Mouse (Mus musculus) testis, adult 2 months (tissue): ENCODE results near the gene Cdhr4. TPM values are rescaled to one million over a fixed set of nuclear protein-coding genes. Genes with fewer than 3 reads are reported as not detected.
A peak's percentile ranks its signal among the peaks of the same experiment; 100 is the strongest.

Experiments
- H3K27ac ChIP-seq: fragments of 200-500 bp; 2 replicates; pipeline ENCODE4 v1.5.1; 2012; ENCODE audit warnings: low read depth, low read length; ENCODE audit not compliant: control insufficient read depth, insufficient read depth
- H3K27me3 ChIP-seq: fragments of 200-500 bp; 2 replicates; pipeline ENCODE4 v1.6.1; 2012; ENCODE audit warnings: mild to moderate bottlenecking, low read length, moderate library complexity; ENCODE audit not compliant: control insufficient read depth, insufficient read depth
- H3K36me3 ChIP-seq: fragments of 200-500 bp; 2 replicates; pipeline ENCODE4 v1.6.1; 2012; ENCODE audit warnings: mild to moderate bottlenecking, low read length; ENCODE audit not compliant: control insufficient read depth, insufficient read depth
- H3K4me1 ChIP-seq: fragments of 200-500 bp; 2 replicates; pipeline ENCODE4 v1.6.1; 2012; ENCODE audit warnings: low read length; ENCODE audit not compliant: control insufficient read depth, insufficient read depth
- H3K4me3 ChIP-seq: fragments of 200-500 bp; 2 replicates; pipeline ENCODE4 v1.5.1; 2012; ENCODE audit warnings: low read depth, mild to moderate bottlenecking, low read length, moderate library complexity, mixed read lengths; ENCODE audit not compliant: control insufficient read depth
- CTCF ChIP-seq: fragments of 200-500 bp; IDR thresholded peaks from 2 replicates; pipeline ENCODE4 v1.5.1; 2012; ENCODE audit warnings: low read depth, mild to moderate bottlenecking, inconsistent platforms, low read length, moderate library complexity; ENCODE audit not compliant: control insufficient read depth, insufficient read depth, insufficient replicate concordance
- POLR2A ChIP-seq: fragments of 200-500 bp; IDR thresholded peaks from 2 replicates; pipeline ENCODE4 v1.6.1; 2012; ENCODE audit warnings: low read depth, mild to moderate bottlenecking, inconsistent platforms, low read length, moderate library complexity; ENCODE audit not compliant: control insufficient read depth
- polyA plus RNA-seq: library from polyadenylated mRNA; depleted of rRNA; stranded (reverse); fragments of >200 nt; gene quantifications from 2 replicates; pipeline ENCODE4 v1.2.3, GENCODE M21; 2012

Gene Cdhr4
- polyA plus RNA-seq, 1 experiment, result 387 TPM

DNA sequence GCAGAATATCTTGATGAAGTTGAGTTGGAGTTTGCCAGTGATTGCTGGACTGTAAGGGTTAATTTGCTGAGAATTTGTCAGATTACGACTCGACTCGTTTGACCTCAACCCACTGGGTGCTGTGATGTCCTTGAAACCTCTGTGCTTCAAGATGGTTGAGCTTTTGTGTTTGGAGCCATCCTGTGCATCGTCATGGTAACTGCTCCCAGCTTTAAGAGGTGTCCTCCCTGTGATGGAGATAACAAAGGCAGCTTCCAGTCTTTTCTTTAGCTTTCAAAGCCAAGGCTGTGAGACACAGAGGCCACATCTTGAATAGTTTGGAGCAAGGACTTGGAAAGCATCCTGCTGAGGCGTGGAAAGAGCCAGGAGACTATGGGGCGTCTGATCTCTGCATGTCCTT lies 35.2 kb upstream of the Cdhr4 start:
- Histone ChIP-seq H3K4me3 (no peak overlapping the region), H3K36me3 (peaks cover 1% of the 10 kb centered on the region), H3K27ac (no peak overlapping the region), H3K27me3 (no peaks in the 10 kb centered on the region), H3K4me1 (no peaks in the 10 kb centered on the region)
- TF ChIP-seq POLR2A (no peak), CTCF (no peak)

DNA sequence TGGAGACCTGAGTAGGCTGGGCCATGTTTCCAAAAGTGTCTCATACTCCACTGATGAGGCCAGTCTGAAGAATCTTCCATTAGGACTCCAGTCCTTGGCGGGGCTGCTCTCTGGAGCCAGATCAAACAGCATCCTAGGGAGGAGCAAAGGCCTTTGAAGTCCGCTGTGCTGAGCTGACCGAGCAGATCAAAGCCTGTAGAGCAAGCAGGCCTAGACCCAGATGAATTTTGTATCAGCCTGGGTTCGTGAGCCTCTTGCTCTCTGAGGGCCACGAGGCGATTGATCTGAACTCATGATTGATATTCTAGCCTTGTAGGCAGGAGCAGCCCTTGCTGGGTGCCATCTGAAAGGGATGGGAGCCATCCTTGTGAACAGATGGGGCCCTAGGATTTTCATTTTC lies 32.4 kb upstream of the Cdhr4 start:
- TF ChIP-seq CTCF (no peak), POLR2A (no peak)
- Histone ChIP-seq H3K36me3 (peaks cover 1% of the 10 kb centered on the region), H3K4me1 (no peaks in the 10 kb centered on the region), H3K4me3 (no peak overlapping the region), H3K27ac (no peak overlapping the region), H3K27me3 (no peaks in the 10 kb centered on the region)

DNA sequence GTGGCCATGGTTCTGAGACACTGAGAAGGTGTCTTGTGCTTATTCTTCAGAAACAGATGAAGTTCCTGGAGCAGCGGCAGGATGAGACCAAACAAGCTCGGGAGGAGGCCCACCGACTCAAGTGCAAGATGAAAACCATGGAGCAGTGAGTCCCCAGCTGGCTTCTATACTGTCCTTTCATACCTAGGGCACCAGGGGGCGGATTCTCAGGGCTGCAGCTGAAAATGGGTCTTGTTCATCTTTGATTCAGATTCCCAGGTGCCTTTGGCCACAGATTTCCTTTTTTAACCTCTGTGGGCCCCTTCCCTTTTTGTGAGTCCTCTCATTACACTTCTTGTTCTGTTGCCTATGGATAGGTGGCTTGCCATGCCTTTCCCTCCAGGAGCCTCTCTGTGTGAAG lies 31.4 kb upstream of the Cdhr4 start:
- H3K27ac ChIP-seq, result no peak overlapping the region
- H3K4me1 ChIP-seq, result no peaks in the 10 kb centered on the region
- no peak for TF ChIP-seq CTCF
- H3K36me3 ChIP-seq, result peaks cover 1% of the 10 kb centered on the region
- no peaks in the 10 kb centered on the region for H3K27me3 ChIP-seq
- H3K4me3 ChIP-seq, result no peak overlapping the region

DNA sequence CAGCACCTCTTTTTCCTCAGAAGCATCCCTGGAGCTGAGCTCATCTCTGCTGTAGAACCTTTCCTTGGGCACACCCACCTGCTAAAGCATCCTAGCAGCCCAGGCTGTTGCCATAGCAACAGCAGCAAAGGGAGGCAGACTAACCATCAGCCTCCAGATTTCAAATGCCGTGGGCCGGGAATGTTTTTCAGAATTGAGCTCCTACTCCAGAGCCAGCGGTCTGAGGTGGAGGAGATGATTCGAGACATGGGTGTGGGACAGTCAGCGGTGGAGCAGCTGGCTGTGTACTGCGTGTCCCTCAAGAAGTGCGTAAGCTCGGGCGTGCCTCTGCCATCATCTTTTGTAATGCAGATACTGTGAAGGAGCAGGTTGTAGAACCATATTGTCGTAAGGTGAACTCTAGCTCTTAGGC lies 30.9 kb upstream of the Cdhr4 start:
- Histone ChIP-seq H3K4me3 (no peak overlapping the region), H3K4me1 (no peaks in the 10 kb centered on the region), H3K36me3 (peaks cover 1% of the 10 kb centered on the region), H3K27ac (no peak overlapping the region), H3K27me3 (no peaks in the 10 kb centered on the region)
- TF ChIP-seq POLR2A (no peak), CTCF (no peak)

DNA sequence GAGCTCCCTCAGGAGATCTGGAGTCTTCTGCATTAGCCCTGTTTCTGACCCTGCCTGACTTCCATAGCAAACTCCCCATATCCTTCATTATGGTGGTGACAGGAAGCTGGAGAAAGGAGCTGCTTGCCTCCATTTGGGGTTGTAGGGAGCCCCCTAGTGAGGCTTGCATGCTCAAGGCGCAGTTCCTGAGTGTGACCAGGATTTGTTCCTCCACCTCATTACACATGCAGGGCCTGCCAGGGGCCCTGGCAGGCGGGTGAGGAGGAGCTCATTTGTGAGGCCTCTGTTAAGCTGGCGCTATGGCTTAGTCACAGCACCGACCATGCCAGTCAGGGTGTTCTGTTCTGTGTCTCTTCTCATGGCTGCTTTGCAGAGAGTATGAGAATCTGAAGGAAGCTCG lies 30.4 kb upstream of the Cdhr4 start:
- TF ChIP-seq CTCF (no peak), POLR2A (no peak)
- no peak overlapping the region for H3K4me3 ChIP-seq
- H3K36me3 ChIP-seq, result peaks cover 1% of the 10 kb centered on the region
- no peaks in the 10 kb centered on the region for H3K27me3 ChIP-seq
- no peak overlapping the region for H3K27ac ChIP-seq
- H3K4me1 ChIP-seq, result no peaks in the 10 kb centered on the region

DNA sequence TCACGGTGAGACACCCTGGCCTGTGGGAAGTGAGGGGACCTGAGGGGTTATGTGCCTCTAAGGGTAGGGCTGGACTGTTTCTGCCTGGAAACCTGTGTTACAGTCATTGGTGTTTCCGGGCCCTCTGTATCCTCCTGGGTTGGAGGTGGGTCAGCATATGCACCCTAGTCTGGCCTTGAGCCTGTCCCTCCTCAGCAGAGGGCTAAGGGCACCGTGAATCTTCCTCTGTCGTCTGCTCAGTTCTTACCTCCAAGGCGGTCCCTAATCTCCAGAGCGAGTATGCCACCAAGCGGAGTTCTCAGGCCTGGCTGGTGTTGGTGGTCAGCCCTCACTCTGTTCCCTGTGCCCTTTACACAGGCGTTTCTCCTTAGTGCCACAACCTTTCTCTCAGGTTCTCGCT lies 29.4 kb upstream of the Cdhr4 start:
- Histone ChIP-seq H3K4me1 (no peaks in the 10 kb centered on the region), H3K4me3 (no peak overlapping the region), H3K27me3 (no peaks in the 10 kb centered on the region), H3K36me3 (no peaks in the 10 kb centered on the region; the same call in none of the 2 replicates), H3K27ac (no peak overlapping the region)
- no peak for TF ChIP-seq CTCF
- no peak for TF ChIP-seq POLR2A

DNA sequence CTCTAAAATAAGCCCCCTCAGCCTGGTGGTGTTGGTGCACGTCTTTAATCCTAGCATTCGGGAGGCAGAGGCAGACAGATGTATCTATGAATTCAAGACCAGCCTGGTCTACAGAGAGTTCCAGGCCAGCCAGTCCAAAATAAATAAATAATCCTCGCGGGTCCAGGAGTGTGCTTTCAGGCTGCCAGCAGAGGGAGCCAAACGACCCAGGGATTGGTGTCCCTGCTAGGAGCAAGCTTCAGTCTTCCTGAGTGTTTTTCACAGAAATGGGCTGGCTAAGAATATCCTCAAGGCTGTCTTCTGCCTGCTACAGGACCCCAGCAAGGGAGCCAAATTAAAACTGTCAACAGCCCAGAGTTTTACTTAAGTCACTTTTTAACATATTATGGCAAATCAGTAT lies 28.6 kb upstream of the Cdhr4 start:
- Histone ChIP-seq H3K36me3 (no peaks in the 10 kb centered on the region; the same call in none of the 2 replicates), H3K27ac (no peak overlapping the region), H3K4me3 (no peak overlapping the region), H3K27me3 (no peaks in the 10 kb centered on the region), H3K4me1 (no peaks in the 10 kb centered on the region)
- TF ChIP-seq CTCF (peak; percentile 70; the same call in 1 of the 2 replicates), POLR2A (no peak)

DNA sequence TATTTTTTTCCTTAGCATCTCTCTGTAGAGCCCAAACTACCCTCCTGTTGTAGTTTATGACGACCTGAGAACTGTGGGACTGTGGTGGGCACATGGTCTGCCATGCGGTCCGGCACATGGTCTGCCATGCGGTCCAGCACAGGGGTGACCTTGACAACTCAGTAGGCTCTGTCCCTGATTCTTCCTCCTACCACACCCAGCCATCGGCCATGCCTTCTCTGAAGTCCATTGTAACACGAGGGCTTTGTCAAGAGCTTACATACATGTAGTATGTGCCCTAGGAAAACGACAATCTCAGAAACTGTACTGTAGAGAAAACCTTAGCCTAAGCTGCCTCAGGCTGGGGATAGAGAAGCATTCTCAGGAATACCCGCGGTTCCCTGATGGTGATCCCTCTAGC lies 27.6 kb upstream of the Cdhr4 start:
- Histone ChIP-seq H3K4me3 (no peak overlapping the region), H3K27ac (no peak overlapping the region), H3K4me1 (no peaks in the 10 kb centered on the region), H3K27me3 (no peaks in the 10 kb centered on the region), H3K36me3 (no peaks in the 10 kb centered on the region; the same call in none of the 2 replicates)
- TF ChIP-seq CTCF (no peak), POLR2A (no peak)
